Mouse (Mus musculus): ENCODE measurements around the gene Olfr161.
"Not testable (repeated sequence)": the region's sequence is repeated elsewhere in the genome, so short reads cannot be mapped to it uniquely, and the experiment has no call there.

Olfr161 gene

DNA sequence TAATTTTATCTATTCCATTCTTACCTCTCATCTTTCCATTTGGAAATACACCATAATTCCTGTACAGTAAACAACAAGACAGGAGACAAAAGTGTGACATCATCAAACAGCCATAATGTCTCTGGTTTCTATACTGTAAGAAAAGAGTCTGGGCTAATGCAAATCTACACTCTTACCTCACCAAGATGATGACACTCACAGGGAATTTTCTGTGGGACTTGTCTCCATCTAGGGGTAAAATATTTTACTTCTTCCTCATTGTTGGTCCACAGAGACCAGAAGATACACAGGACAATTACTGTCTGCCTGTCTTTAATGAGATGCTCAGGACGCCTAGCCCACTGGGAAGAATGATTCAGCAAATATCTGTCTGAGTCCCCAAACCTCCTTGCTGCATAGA is at the start of gene Olfr161:
Olfr161 (plus strand) TSS at position 352 of the 400 bp plus-strand sequence.
- DNase-seq, result no peak

DNA sequence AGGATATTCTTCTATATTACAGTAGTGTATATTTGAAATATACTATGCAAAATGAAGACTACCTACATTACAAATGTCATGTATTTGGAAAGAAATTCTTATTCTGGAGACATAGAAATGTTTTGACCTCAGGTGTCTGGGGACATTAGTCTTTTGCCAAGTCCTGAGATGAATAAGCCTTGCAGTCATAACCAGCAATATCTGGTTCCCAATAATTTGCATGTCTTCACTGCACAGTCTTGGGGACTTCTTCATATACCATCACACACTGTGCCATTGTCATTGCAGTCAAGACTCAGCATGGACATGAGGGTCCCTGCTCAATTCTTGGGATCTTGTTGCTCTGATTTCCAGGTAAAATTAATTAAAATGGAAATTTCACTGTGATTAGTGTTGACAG is 27.3 kb upstream of the Olfr161 start:
- no peak for DNase-seq

DNA sequence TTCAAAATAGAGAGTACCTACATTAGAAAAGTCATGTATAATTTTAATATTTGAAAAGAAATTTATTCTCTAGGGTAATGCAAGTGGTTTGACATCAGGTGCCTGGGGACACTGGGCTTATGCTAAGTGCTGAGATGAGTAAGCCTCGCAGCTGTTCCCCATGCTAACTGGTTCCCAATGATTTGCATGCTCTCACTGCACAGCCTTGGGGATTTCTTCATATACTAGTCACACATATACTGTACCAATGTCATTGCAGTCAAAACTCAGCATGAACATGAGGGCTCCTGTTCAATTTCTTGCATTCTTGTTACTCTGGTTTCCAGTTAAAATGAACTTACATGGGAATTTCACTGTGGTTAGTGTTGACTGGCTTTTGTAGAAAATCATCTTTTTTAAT is 13.2 kb upstream of the Olfr161 start:
- not testable (repeated sequence) for DNase-seq

DNA sequence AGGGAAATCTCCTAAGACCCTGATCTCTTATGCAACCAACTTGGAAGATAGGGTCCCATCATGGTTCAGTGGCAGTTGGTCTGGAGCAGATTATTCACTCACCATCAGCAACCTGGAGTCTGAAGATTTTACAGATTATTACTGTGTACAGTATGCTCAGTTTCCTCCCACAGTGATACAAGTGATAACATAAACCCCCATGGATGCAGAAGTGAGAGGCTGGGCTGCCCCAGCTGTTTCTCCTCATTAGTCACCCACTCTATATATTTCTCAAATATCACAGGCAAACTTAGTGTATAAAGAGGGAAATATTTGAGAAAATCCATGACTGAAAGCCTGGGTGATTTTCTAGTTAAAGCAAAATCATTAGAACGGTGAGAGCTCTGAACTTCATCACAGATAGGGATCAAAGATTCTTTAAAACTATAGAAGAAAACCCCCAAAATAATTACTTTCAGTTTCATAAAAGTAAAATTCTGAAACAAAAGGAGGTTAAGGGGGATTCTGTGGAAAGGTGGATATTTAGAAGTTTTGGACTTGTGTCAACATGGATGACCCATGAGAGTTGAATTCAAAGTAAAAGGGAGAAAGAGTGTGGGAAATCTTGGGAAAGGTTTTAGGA is 12.5 kb upstream of the Olfr161 start:
- not testable (repeated sequence) for DNase-seq

DNA sequence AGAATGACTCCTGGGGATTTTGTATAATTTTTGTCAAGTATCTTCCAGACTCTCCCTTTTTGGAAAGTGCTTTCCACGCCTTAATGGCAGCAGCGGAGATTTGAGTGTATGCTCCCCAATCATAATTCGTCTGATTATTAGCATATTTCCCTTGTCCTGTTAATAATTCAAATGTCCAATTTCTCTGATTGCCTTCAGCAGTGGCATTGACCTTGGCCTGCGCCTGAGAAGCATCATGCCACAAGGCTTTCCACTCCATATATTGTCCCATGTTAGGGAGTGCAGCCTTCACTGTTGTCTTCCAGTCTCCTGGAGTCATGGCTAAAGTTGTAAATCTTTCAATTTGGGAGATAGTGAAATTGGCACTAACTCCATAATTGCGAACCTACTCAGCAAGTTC is 40.5 kb downstream of the Olfr161 start:
- DNase-seq, result not testable (repeated sequence)

DNA sequence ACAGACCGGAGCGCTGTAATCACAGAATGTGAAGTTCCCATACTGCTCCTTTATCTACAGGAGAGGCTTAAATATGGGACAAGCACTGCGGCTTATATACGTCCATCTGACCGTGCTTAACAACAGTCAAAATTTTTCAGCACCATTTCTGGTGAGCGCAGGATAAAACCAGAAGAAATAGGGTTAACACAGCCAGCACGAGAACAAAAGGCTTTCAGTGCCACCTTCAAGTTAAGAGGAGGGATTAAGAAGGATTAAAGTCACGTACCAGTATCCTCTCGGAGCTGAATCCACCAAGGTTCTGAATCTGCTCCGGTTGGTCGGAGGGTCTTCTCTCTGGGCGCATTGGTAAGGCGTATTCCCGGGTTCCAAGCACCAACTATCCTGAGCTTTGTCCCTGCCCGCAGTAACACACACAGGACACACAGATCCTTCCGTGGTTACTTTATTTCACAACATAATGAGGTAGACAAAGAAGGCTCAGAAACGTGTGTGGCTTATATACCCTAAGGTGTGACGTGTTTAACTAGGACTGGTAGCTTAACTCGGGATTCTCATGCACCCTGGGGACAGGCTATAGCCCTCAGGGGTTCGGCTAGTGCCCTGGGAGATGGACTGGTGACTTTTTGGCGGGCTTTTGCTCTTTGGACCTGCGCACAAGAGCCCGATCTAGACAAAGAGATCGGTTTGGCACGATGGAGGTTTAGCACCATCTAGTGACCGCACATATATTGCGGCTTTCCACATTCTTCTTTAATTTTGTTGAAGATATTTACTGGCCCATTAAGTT is 41.9 kb downstream of the Olfr161 start:
- DNase-seq, result peak; percentile 1

Data from right cerebral cortex, postnatal 4 days (tissue).